Mouse (Mus musculus): ENCODE measurements around the gene Map2k4.

The Map2k4 gene

GRCm38 (mm10) chr11:65773535-65773934 is 14.6 kb downstream of the Map2k4 start:
- DNase-seq, result no peak

- DNase-seq, result no peak
Measured at GRCm38 (mm10) chr11:65771546-65771945, 16.6 kb downstream of the Map2k4 start.

GRCm38 (mm10) chr11:65769990-65770389 is 18.1 kb downstream of the Map2k4 start:
- no peak for DNase-seq

- no peak for DNase-seq
Measured at GRCm38 (mm10) chr11:65768445-65768844, 19.7 kb downstream of the Map2k4 start.

- no peak for DNase-seq
Measured at GRCm38 (mm10) chr11:65760912-65761311, 27.2 kb downstream of the Map2k4 start.

- no peak for DNase-seq
Measured at GRCm38 (mm10) chr11:65759350-65759749, 28.7 kb downstream of the Map2k4 start.

GRCm38 (mm10) chr11:65754161-65754560 is 33.9 kb downstream of the Map2k4 start:
- no peak for DNase-seq

GRCm38 (mm10) chr11:65753593-65753992 is 34.5 kb downstream of the Map2k4 start:
- DNase-seq, result peak; percentile 92

- DNase-seq, result no peak
Measured at GRCm38 (mm10) chr11:65750546-65750945, 37.6 kb downstream of the Map2k4 start.

GRCm38 (mm10) chr11:65747433-65747832 is 40.7 kb downstream of the Map2k4 start:
- DNase-seq, result no peak

- no peak for DNase-seq
Measured at GRCm38 (mm10) chr11:65745707-65746333, 42.3 kb downstream of the Map2k4 start.

GRCm38 (mm10) chr11:65743866-65744265 is 44.2 kb downstream of the Map2k4 start:
- DNase-seq, result peak; percentile 95

- DNase-seq, result no peak
Measured at GRCm38 (mm10) chr11:65740811-65741210, 47.3 kb downstream of the Map2k4 start.

- no peak for DNase-seq
Measured at GRCm38 (mm10) chr11:65740390-65740789, 47.7 kb downstream of the Map2k4 start.

GRCm38 (mm10) chr11:65739880-65740279 is 48.2 kb downstream of the Map2k4 start:
- no peak for DNase-seq

GRCm38 (mm10) chr11:65734656-65735055 is 53.4 kb downstream of the Map2k4 start:
- DNase-seq, result no peak

GRCm38 (mm10) chr11:65729623-65730217 is 58.4 kb downstream of the Map2k4 start:
- DNase-seq, result no peak

- DNase-seq, result no peak
Measured at GRCm38 (mm10) chr11:65728906-65729305, 59.2 kb downstream of the Map2k4 start.

- no peak for DNase-seq
Measured at GRCm38 (mm10) chr11:65723715-65724114, 64.4 kb downstream of the Map2k4 start.

GRCm38 (mm10) chr11:65721615-65722014 is 66.5 kb downstream of the Map2k4 start:
- peak; percentile 87 for DNase-seq

- peak; percentile 79 for DNase-seq
Measured at GRCm38 (mm10) chr11:65719960-65720359, 68.1 kb downstream of the Map2k4 start.

- no peak for DNase-seq
Measured at GRCm38 (mm10) chr11:65713830-65714229, 74.3 kb downstream of the Map2k4 start.

- DNase-seq, result no peak
Measured at GRCm38 (mm10) chr11:65712754-65713306, 75.3 kb downstream of the Map2k4 start.

GRCm38 (mm10) chr11:65706784-65707183 is 81.3 kb downstream of the Map2k4 start:
- DNase-seq, result no peak

- DNase-seq, result no peak
Measured at GRCm38 (mm10) chr11:65706176-65706575, 81.9 kb downstream of the Map2k4 start.
